Mouse (Mus musculus) CH12.LX (cell line): ENCODE data around the gene Foxf2. TPM values are rescaled to one million over a fixed set of nuclear protein-coding genes. Genes with fewer than 3 reads are reported as not detected.

Experiments used
- DNase-seq: peaks from one replicate; pipeline ENCODE4 v3.0.0-alpha.2; 2013; ENCODE audit errors: extremely low read depth
- H3K27ac ChIP-seq: 2 replicates; pipeline ENCODE4 v1.5.1; 2012; ENCODE audit warnings: low read depth, mild to moderate bottlenecking, control low read depth, moderate library complexity; ENCODE audit not compliant: insufficient read depth
- H3K27me3 ChIP-seq: replicated peaks from 2 replicates; pipeline ENCODE3; 2012; ENCODE audit warnings: inconsistent platforms
- H3K36me3 ChIP-seq, 2 experiments: replicated peaks in 1 of 2; 2 replicates each; pipeline versions ENCODE3 to v1.6.1; 2012; ENCODE audit warnings: inconsistent platforms in 1 of 2, low read length in 1 of 2, mild to moderate bottlenecking in 1 of 2, mixed read lengths in 1 of 2, moderate library complexity in 1 of 2; ENCODE audit not compliant: control insufficient read depth in 1 of 2, insufficient read depth in 1 of 2
- H3K4me1 ChIP-seq, 2 experiments: 2 replicates each; pipeline ENCODE4 v1.6.1; 2012; ENCODE audit warnings: inconsistent platforms in 1 of 2, moderate library complexity in 1 of 2; ENCODE audit not compliant: insufficient read depth in 2 of 2, control insufficient read depth in 1 of 2
- H3K4me2 ChIP-seq: 2 replicates; pipeline ENCODE4 v1.6.1; 2012; ENCODE audit warnings: low read depth, mild to moderate bottlenecking, control low read depth; ENCODE audit not compliant: poor library complexity, insufficient read depth, severe bottlenecking
- H3K4me3 ChIP-seq, 3 experiments: fragments of 150-350 bp in 1 of 3; sonication (generic) in 1 of 3; replicated peaks in 1 of 3; 2 replicates each; pipeline versions ENCODE3 to v1.5.1; 2011 to 2012; ENCODE audit warnings: low read depth in 2 of 3, low read length in 2 of 3, mild to moderate bottlenecking in 2 of 3, moderate library complexity in 2 of 3, control low read depth in 1 of 3, improper control_type of control experiment in 1 of 3, inconsistent platforms in 1 of 3, mixed read lengths in 1 of 3; ENCODE audit not compliant: poor library complexity in 1 of 3
- H3K79me2 ChIP-seq: replicated peaks from 2 replicates; pipeline ENCODE4 v1.6.1; 2012; ENCODE audit warnings: mild to moderate bottlenecking, moderate library complexity; ENCODE audit not compliant: control insufficient read depth, poor library complexity, insufficient read depth, severe bottlenecking; ENCODE audit errors: extremely low read depth
- H3K9ac ChIP-seq: 2 replicates; pipeline ENCODE4 v1.6.1; 2012; ENCODE audit warnings: low read depth, mild to moderate bottlenecking, control low read depth, moderate library complexity; ENCODE audit not compliant: insufficient read depth
- H3K9me3 ChIP-seq: replicated peaks from 2 replicates; pipeline ENCODE3; 2012; ENCODE audit warnings: low read length, inconsistent platforms, mixed read lengths
- BHLHE40 ChIP-seq: IDR thresholded peaks from 2 replicates; pipeline ENCODE4 v1.6.1; 2011; ENCODE audit warnings: mild to moderate bottlenecking, low read depth, low read length, improper control_type of control experiment
- EP300 ChIP-seq: IDR thresholded peaks from 2 replicates; pipeline ENCODE4 v1.6.1; 2011; ENCODE audit warnings: low read length, improper control_type of control experiment
- IRF4 ChIP-seq: IDR thresholded peaks from 2 replicates; pipeline ENCODE4 v1.6.1; 2014; ENCODE audit warnings: low read depth, mild to moderate bottlenecking, inconsistent platforms, low read length, improper control_type of control experiment
- KAT2A ChIP-seq: IDR thresholded peaks from 2 replicates; pipeline ENCODE4 v1.6.1; 2012; ENCODE audit warnings: low read length, improper control_type of control experiment, inconsistent platforms; ENCODE audit not compliant: insufficient replicate concordance
- MEF2A ChIP-seq: IDR thresholded peaks from 2 replicates; pipeline ENCODE4 v1.6.1; 2014; ENCODE audit warnings: low read depth, mild to moderate bottlenecking, inconsistent platforms, low read length, improper control_type of control experiment, borderline replicate concordance
- MYC ChIP-seq: IDR thresholded peaks from 2 replicates; pipeline ENCODE4 v1.6.1; 2011; ENCODE audit warnings: low read depth, mild to moderate bottlenecking, improper control_type of control experiment, low read length
- NELFE ChIP-seq: IDR thresholded peaks from 2 replicates; pipeline ENCODE4 v1.6.1; 2011; ENCODE audit warnings: low read depth, low read length, improper control_type of control experiment
- NRF1 ChIP-seq: IDR thresholded peaks from 2 replicates; pipeline ENCODE4 v1.6.1; 2014; ENCODE audit warnings: low read depth, mild to moderate bottlenecking, inconsistent platforms, low read length, improper control_type of control experiment, moderate library complexity
- PAX5 ChIP-seq: IDR thresholded peaks from 2 replicates; pipeline ENCODE4 v1.6.1; 2012; ENCODE audit warnings: low read length, inconsistent platforms, mixed read lengths
- RAD21 ChIP-seq: IDR thresholded peaks from 2 replicates; pipeline ENCODE4 v1.6.1; 2011; ENCODE audit warnings: low read depth, mild to moderate bottlenecking, low read length, improper control_type of control experiment, moderate library complexity
- SMC3 ChIP-seq: IDR thresholded peaks from 2 replicates; pipeline ENCODE4 v1.6.1; 2011; ENCODE audit warnings: low read depth, low read length, improper control_type of control experiment
- TCF12 ChIP-seq: IDR thresholded peaks from 2 replicates; pipeline ENCODE4 v1.6.1; 2014; ENCODE audit warnings: low read depth, mild to moderate bottlenecking, inconsistent platforms, low read length, improper control_type of control experiment
- UBTF ChIP-seq: IDR thresholded peaks from 2 replicates; pipeline ENCODE4 v1.6.1; 2012; ENCODE audit warnings: low read depth, mild to moderate bottlenecking, inconsistent platforms, low read length, improper control_type of control experiment, moderate library complexity
- USF2 ChIP-seq: conservative IDR thresholded peaks from 2 replicates; pipeline ENCODE4 v1.6.1; 2011; ENCODE audit warnings: low read depth, low read length, improper control_type of control experiment
- ZC3H11A ChIP-seq: IDR thresholded peaks from 2 replicates; pipeline ENCODE4 v1.6.1; 2012; ENCODE audit warnings: low read depth, mild to moderate bottlenecking, inconsistent platforms, low read length, improper control_type of control experiment
- dilution Hi-C: fragments of 300-500 bp; cut with MboI; formaldehyde crosslinking; loops from 2 replicates; pipeline ENCODE4 v1.14.3; 2020; ENCODE audit warnings: low sequenced_read_pairs; ENCODE audit not compliant: extremely low pct_unique_long_range_greater_than_20kb, extremely low pct_ligation_motif_present
- in situ Hi-C: fragments of 300-500 bp; cut with MboI; formaldehyde crosslinking; loops from 3 replicates; pipeline ENCODE4 v1.14.3; 2019; ENCODE audit warnings: low sequenced_read_pairs, low pct_ligation_motif_present, low pct_unique_long_range_greater_than_20kb, mixed read lengths
- polyA plus RNA-seq: library from polyadenylated mRNA; unstranded; fragments of >175 nt; gene quantifications from 2 replicates; pipeline ENCODE4 v1.2.1, GENCODE M21; 2012; ENCODE audit warnings: low read depth; ENCODE audit not compliant: insufficient read length
- total RNA-seq, 2 experiments: library from RNA; depleted of rRNA; stranded (reverse); fragments of 300-350 nt in 1 of 2; fragments of >200 nt in 1 of 2; gene quantifications; 2 replicates each; pipeline ENCODE4 v1.2.3; 2012 to 2014

The Foxf2 gene
- total and polyA plus RNA-seq, 3 experiments = not detected

- H3K9ac ChIP-seq = no peak overlapping the region
- TF ChIP-seq IRF4 (no peak), NELFE (no peak), UBTF (no peak), ZC3H11A (no peak), BHLHE40 (no peak), RAD21 (no peak), EP300 (no peak), MEF2A (no peak), TCF12 (no peak), MYC (no peak), SMC3 (no peak)
- in situ Hi-C loops (loop anchor here (10.0 kb wide), 1 partner anchor 539 kb away; no protein-coding TSS in a partner anchor), dilution Hi-C loops (no loop called here)
- H3K79me2 ChIP-seq = no peaks in the 10 kb centered on the region
- no peak overlapping the region for H3K27ac ChIP-seq
- H3K4me1 ChIP-seq = peaks cover 0 to 7% of the 10 kb centered on the region in 2 experiments; a peak in 2 of 4 replicates
- H3K9me3 ChIP-seq = peaks cover 22% of the 10 kb centered on the region
- no peak overlapping the region for H3K4me3 ChIP-seq
- H3K36me3 ChIP-seq = no peaks in the 10 kb centered on the region
- DNase-seq = no peak
- H3K4me2 ChIP-seq = no peak overlapping the region
- no peaks in the 10 kb centered on the region for H3K27me3 ChIP-seq
Observed at GRCm38 (mm10) chr13:31623906-31624860, 1.4 kb upstream of the Foxf2 start.

GRCm38 (mm10) chr13:31624966-31625332 lies 667 bp upstream of the Foxf2 start:
- DNase-seq = no peak
- Histone ChIP-seq H3K36me3 (no peaks in the 10 kb centered on the region), H3K4me3 (no peak overlapping the region), H3K27me3 (no peaks in the 10 kb centered on the region), H3K79me2 (no peaks in the 10 kb centered on the region), H3K9me3 (peaks cover 26% of the 10 kb centered on the region), H3K9ac (no peak overlapping the region)
- dilution Hi-C loops = no loop called here
- TF ChIP-seq PAX5 = no peak
- no peak for TF ChIP-seq UBTF
- TF ChIP-seq NELFE = no peak
- no peak for TF ChIP-seq MEF2A
- TF ChIP-seq KAT2A = no peak
- no peak for TF ChIP-seq SMC3
- TF ChIP-seq MYC = no peak
- no peak for TF ChIP-seq RAD21
- TF ChIP-seq USF2 = no peak
- no peak for TF ChIP-seq TCF12
- TF ChIP-seq NRF1 = no peak
- TF ChIP-seq, all 38 proteins: peak for 0
- H3K27ac ChIP-seq = no peak overlapping the region
- no peak overlapping the region for H3K4me2 ChIP-seq
- peaks cover 0 to 7% of the 10 kb centered on the region in 2 experiments; a peak in 2 of 4 replicates for H3K4me1 ChIP-seq
- in situ Hi-C loops = loop anchor here (10.0 to 25.0 kb wide), 3 partner anchors 540 to 1063 kb away; no protein-coding TSS in a partner anchor
